Mouse (Mus musculus) lung, postnatal 4 days (tissue): ENCODE data around the gene Riox1.

Source experiments
- DNase-seq, 2 experiments: peaks; one replicate each; pipeline ENCODE4 v3.0.0; 2021

Gene Riox1

GRCm38 (mm10) chr12:83949776-83950492, 474 bp upstream of the Riox1 start:
- peak in 1 of 2 experiments; percentile 21 for DNase-seq

DNA sequence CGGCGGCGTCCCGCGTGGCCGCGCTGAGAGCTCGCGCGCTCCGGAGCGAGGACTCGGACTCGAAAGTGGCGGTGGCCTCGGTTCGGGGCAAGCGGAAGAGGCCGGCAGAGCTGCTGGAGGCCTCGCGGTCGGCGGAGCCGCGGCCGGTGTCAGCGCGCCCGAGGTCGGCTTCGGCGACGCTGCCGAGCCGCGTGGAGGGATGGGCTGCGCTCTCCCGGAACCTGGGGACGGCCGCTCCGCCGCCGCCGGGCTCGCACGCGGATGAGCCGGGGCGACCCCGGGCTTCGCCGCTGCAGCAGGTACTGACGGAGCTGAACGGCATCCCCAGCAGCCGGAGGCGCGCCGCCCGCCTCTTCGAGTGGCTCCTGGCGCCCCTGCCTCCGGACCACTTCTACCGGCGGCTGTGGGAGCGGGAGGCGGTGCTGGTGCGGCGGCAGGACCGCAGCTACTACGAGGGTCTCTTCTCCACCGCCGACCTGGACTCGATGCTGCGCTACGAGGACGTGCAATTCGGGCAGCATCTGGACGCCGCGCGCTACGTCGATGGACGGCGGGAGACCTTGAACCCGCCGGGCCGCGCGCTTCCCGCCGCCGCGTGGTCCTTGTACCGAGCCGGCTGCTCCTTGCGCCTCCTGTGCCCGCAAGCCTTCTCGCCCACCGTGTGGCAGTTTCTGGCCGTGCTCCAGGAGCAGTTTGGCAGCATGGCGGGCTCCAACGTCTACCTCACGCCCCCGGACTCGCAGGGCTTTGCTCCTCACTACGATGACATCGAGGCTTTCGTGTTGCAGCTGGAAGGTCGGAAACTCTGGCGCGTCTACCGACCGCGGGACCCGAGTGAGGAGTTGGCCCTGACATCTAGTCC, 663 bp downstream of the Riox1 start:
- DNase-seq, result peak; percentile 50 to 56

DNA sequence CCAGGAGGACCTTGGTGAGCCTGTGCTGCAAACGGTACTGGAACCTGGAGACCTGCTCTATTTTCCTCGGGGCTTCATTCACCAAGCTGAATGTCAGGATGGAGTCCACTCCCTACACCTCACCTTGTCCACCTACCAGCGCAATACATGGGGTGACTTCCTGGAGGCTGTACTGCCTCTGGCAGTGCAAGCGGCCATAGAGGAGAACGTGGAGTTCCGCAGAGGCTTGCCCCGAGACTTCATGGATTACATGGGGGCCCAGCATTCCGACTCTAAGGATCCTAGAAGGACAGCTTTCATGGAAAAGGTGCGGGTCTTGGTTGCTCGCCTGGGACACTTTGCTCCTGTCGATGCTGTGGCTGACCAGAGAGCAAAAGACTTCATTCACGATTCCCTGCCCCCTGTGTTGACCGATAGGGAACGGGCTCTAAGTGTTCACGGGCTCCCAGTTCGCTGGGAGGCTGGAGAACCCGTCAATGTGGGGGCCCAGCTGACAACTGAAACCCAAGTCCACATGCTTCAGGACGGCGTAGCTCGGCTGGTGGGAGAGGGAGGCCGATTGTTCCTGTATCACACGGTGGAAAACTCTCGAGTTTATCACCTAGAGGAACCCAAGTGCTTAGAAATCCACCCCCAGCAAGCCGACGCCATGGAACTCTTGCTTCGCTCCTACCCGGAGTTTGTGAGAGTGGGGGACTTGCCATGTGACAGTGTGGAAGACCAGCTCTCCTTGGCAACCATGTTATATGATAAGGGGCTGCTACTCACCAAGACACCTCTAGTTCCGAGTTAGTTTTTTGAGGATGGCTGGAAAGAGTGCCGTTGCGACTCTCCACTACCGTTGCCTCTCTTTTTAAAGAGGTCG, 1.5 kb downstream of the Riox1 start:
- DNase-seq, result no peak

GRCm38 (mm10) chr12:83958278-83958677, 7.9 kb downstream of the Riox1 start:
- no peak for DNase-seq

DNA sequence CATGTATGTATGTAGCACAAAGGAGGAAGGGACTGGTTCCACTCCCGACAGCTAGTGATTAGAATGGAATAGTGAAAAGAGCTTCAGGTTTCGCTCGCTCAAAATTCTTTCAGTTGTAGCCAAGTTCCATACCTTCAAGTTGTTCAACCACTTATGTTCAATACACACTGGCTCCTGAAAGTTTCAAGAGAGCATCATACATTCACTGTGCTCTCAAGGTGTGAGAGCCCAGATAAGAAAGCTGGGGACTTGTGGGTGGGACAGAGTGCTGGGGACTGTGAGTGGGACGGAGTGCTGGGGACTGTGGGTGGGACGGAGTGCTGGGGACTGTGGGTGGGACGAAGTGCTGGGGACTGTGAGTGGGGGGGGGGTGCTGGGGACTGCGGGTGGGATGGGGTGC, 14.8 kb downstream of the Riox1 start:
- DNase-seq, result no peak

- peak in 1 of 2 experiments; percentile 66 for DNase-seq
These were observed 21.7 kb downstream of the Riox1 start for GRCm38 (mm10) chr12:83972117-83972516.

DNA sequence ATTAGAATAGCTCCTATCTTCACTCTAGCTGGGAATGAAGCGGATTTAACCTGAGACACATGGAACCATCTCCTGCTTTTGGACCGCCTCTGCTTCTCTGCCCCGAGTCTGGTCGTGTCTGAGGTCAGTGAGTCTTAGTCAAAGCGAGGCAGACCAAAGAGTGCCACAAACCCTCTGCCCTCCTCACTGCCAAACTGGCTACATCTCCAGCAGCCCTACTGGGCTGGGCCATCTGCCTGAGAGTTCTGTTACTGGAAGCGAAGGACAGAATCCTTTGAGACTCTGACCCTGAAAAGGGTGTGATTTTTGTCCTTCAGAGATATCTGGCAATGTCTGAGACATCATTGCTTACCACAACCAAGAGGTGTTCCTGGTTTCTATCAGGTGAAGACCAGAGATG, 28.5 kb downstream of the Riox1 start:
- no peak for DNase-seq

DNA sequence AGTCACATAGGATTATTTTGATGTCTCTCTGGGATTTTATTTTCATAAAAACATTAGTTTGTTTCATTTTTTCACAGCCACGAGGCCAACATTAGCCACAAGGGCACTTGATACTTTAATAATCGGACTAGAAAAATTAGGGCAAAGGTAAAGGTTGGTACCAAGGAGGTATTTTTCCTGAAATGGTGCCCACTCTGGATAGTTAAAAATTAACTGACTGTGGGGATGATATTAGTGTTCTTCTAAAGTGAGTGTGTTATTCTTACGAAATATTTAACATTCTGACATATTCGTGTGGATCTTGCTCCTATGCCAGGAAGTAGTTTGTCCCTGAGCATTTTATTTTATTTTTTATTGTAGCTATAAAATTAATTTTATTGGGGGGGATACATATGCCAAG, 31.2 kb downstream of the Riox1 start:
- DNase-seq, result no peak

- no peak for DNase-seq
These were observed 34.3 kb downstream of the Riox1 start, which contains the start of gene Heatr4 for GRCm38 (mm10) chr12:83984752-83985151. Gene Heatr4 (minus strand): TSS chr12:83984852.

DNA sequence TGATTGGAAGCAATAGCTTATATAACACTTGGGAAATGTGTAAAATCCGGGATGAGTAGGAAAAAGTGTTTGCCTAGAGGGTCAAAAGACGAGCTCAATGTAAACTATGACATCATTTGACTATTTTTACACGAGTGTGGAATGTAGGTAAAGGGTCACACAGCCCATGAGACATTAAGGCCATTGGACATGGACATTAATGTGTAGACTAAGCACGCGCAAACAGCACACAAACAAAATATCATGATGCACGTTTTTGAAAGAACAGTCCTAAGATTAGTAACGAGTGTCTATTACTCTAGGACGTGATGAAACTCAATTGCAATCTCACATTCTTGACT, 36.8 kb downstream of the Riox1 start:
- no peak for DNase-seq

GRCm38 (mm10) chr12:83987583-83988441, 37.4 kb downstream of the Riox1 start, which contains the start of gene Acot2:
Gene Acot2 (plus strand): TSS chr12:83987861.
- peak; percentile 86 to 90 for DNase-seq

- no peak for DNase-seq
These were observed 38.1 kb downstream of the Riox1 start for GRCm38 (mm10) chr12:83988483-83988882.

DNA sequence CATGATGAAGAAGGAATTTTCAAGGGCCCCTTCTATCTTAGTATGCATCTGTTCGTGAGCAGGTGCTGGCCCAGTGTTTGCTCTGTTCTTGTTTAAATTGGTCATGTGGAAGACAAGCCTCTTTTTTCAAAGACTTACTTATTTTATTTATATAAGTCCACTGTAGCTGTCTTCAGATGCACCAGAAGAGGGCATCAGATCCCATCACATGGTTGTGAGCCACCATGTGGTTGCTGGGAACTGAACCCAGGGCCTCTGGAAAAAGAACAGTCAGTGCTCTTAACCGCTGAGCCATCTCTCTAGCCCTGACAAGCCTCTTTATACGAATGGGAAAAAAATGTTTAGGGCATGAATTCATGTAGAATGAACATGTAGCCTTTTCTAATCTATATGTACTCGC, 39.0 kb downstream of the Riox1 start:
- DNase-seq, result no peak

DNA sequence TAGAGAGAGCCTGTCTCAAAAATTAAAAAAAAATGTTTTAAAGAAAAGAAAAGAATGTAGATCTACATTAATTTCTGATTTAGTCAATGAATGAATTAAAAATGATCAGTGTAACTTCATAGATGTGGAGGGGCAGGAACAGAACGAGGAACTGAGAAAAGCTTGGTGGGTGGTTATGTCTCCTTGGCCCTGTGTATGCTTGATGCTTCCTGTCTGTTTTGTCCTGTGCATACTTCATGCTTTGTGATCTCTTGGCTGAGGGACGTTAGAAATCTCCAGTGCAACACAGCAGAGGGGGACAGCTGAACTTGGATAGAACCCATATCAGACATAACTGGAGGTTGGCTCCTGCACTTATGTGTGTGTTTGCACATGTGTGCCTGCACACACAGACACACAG, 46.8 kb downstream of the Riox1 start:
- no peak for DNase-seq

DNA sequence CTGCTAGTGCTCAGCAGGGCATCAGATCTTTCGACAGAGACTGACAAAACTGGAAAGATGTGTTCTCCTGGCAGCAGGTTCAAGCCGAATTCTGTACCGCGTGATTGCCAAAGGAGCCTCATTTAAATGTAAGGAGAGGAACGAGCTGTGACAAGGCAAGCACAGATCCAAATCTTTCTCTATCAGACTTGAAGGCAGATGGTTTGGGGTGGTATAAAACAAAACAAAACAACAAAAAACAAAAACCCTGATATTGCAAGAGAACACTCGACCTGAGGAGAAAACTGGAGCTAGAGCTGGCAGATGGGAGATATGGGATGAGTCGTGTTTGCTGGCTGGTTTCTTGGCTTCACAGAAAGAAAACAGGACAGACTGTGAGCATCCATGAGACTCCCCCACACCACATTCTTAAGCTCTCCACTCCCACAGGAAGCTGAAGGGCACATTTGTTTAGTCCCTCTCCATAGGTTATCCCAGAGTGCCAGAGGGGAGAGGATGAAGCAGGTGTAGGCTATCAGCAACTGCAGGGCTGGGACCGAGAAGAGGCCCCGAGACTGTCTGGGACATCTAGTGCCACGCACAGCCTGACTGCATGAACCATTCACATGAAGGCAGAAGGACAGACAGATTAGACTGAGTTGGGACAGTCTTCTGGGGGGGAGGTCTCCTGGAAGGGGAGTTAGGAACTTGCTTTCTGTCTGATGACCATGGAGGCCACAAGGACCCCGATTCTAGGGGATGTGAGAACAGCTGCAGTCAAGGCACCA, 48.1 kb downstream of the Riox1 start:
- DNase-seq, result no peak

- DNase-seq, result peak; percentile 68 to 74
These were observed 48.8 kb downstream of the Riox1 start for GRCm38 (mm10) chr12:83999237-83999636.

DNA sequence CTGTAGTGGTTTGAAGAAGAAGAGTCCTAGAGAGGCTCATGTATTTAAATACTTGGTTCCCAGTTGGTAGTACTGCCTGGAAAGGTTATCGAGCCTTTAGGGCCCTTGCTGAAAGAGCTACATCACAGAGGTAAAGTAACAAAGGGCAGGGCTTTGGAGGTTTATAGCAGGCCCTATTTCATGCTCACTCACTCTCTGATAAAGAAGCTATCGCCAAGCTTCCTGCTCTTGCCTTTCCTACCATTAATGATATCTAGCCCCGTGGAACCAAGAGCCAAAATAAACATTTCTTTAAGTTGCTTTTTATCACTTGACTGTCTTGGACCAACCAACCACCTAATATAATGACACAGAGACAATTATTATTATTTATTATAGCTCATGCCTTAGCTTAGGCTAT, 50.0 kb downstream of the Riox1 start:
- DNase-seq, result no peak
